Mouse (Mus musculus) neural tube, embryonic 12.5 days (tissue): ENCODE results near the gene Fam228a. TPM values are rescaled to one million over a fixed set of nuclear protein-coding genes. Genes with fewer than 3 reads are reported as not detected.

ENCODE experiments used
- ATAC-seq: fragments of 200-750 bp; cut with Nextera tagmentation; 2 replicates; pipeline ENCODE4 v1.8.0; 2017; ENCODE audit warnings: low read depth, mild to moderate bottlenecking, moderate TSS enrichment, moderate library complexity; ENCODE audit not compliant: low FRiP score
- H3K27ac ChIP-seq: fragments of 300-500 bp; sonication (generic); 2 replicates; pipeline ENCODE4 v1.5.1; 2016
- H3K27me3 ChIP-seq: fragments of 300-500 bp; sonication (generic); replicated peaks from 2 replicates; pipeline ENCODE4 v1.6.1; 2016; ENCODE audit warnings: mild to moderate bottlenecking
- H3K36me3 ChIP-seq: fragments of 300-500 bp; sonication (generic); 2 replicates; pipeline ENCODE4 v1.6.1; 2016; ENCODE audit warnings: mild to moderate bottlenecking
- H3K4me1 ChIP-seq: fragments of 300-500 bp; sonication (generic); 2 replicates; pipeline ENCODE4 v1.6.1; 2016
- H3K4me2 ChIP-seq: fragments of 300-500 bp; sonication (generic); replicated peaks from 2 replicates; pipeline ENCODE4 v1.6.1; 2016; ENCODE audit warnings: mild to moderate bottlenecking
- H3K4me3 ChIP-seq: fragments of 300-500 bp; sonication (generic); 2 replicates; pipeline ENCODE4 v1.5.1; 2016
- H3K9ac ChIP-seq: fragments of 300-500 bp; sonication (generic); 2 replicates; pipeline ENCODE4 v1.6.1; 2016; ENCODE audit warnings: mild to moderate bottlenecking
- H3K9me3 ChIP-seq: fragments of 300-500 bp; sonication (generic); 2 replicates; pipeline ENCODE4 v1.6.1; 2016; ENCODE audit warnings: mild to moderate bottlenecking
- WGBS: fragments of 180-500 bp; shearing (Covaris S2); methylation state at CpG from one replicate; pipeline ENCODE4 v1.1.7; 2016; 5-methylcytosine and 5-hydroxymethylcytosine counted together
- polyA plus RNA-seq: library from polyadenylated mRNA; unstranded; fragments of >200 nt; fragmentation: Nextera tagmentation; extraction: Ambion mirVana; gene quantifications from 2 replicates; pipeline ENCODE4 v1.2.1, GENCODE M21; 2016

Gene Fam228a
- polyA plus RNA-seq, 1 experiment from 2014 or later: 0.43 TPM

DNA sequence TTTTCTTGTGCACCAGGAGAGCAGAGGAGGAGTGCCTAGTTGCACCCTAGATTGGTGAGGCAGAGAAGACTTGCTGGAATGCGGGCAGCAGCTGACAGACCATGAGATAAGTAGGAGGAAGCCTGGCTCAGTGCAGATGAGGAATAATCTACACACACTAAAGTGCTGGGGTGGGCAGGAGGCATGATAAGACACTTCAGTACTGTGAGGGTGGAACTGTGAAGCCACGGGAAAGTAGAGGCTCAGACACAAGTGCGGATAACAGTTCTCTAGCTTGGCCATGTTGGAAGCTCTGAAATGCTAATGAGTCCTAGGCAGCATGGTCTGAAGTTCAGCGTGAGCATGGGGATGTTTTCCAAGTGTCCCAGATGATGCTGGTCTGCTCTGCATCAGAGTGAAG, 58.3 kb downstream of the Fam228a start:
- 78% methylated on average over 4 of the region's 4 CpGs for WGBS

GRCm38 (mm10) chr12:4676336-4676735, 61.9 kb downstream of the Fam228a start:
- H3K9ac ChIP-seq: no peak overlapping the region
- H3K27ac ChIP-seq: no peak overlapping the region
- no peaks in the 10 kb centered on the region for H3K9me3 ChIP-seq
- no peaks in the 10 kb centered on the region for H3K4me1 ChIP-seq
- H3K4me3 ChIP-seq: no peak overlapping the region
- ATAC-seq: no peak
- no peaks in the 10 kb centered on the region for H3K27me3 ChIP-seq
- no peak overlapping the region for H3K4me2 ChIP-seq
- peaks cover 8% of the 10 kb centered on the region for H3K36me3 ChIP-seq
- WGBS: 80% methylated on average over 1 of the region's 1 CpGs

More for the DNA sequence above, 58.3 kb downstream of the Fam228a start:
- no peak overlapping the region for H3K9ac ChIP-seq
- H3K4me2 ChIP-seq: no peak overlapping the region
- H3K9me3 ChIP-seq: no peaks in the 10 kb centered on the region
- H3K27me3 ChIP-seq: no peaks in the 10 kb centered on the region
- H3K27ac ChIP-seq: no peak overlapping the region
- no peaks in the 10 kb centered on the region for H3K36me3 ChIP-seq
- no peak for ATAC-seq
- H3K4me3 ChIP-seq: no peak overlapping the region
- H3K4me1 ChIP-seq: no peaks in the 10 kb centered on the region

DNA sequence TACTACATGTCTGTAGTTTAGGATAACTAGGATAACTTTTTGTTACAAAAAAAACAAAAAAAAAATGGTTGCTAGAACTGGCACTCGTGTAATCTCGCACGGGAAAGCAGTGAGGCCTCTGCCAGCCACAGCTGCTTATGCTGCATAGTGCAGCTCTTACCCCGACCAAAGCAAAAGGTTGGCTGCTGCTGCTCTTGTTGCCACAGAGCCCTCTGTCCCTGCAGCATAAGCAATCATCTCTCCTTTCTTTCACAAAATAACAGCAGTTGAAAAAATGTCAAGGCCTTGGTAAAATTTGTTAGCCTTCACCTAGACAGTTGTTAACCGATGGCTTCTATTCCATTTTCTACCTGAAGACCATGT, 72.6 kb downstream of the Fam228a start:
- Histone ChIP-seq H3K4me1 (no peaks in the 10 kb centered on the region), H3K27me3 (no peaks in the 10 kb centered on the region), H3K4me3 (no peak overlapping the region), H3K27ac (no peak overlapping the region), H3K36me3 (peaks cover 11% of the 10 kb centered on the region), H3K4me2 (no peak overlapping the region), H3K9ac (no peak overlapping the region), H3K9me3 (no peaks in the 10 kb centered on the region)
- ATAC-seq: no peak
- WGBS: 87% methylated on average over 5 of the region's 5 CpGs

DNA sequence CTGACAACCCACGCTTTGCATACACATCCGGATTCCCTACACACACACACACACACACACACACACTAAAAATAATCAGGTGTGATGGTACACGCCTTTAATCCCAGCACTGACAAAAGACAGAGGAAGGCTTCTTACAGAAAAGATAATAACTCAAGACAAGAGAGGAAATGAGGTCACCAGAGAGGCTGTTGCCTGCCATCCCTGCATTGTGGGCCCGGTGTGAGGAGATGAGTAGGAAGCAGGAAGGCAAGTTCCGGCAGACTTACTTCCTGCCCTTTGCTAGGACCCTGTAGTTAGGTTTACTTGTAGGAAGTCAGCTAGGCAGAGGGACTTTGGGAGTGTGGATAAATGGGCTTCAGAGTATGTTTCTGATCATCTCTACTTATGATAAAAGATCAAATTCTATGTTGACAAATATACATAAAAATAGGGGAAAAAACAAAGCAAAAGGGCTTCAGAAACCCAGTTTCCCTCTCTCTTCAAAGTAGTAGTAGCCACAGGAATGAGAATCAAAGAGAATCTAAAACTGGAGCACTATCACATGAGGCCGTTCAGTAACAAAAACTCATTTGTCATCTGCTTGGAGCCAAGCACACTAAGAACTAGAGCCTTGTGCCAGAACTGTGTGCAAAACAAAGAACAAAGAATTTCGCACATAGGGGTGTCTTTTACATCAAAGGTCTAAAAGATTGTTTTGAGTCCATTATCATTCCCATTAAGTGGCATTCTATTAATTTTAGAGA, 73.1 kb downstream of the Fam228a start:
- Histone ChIP-seq H3K4me1 (no peaks in the 10 kb centered on the region), H3K27me3 (no peaks in the 10 kb centered on the region), H3K9me3 (no peaks in the 10 kb centered on the region), H3K36me3 (peaks cover 11% of the 10 kb centered on the region), H3K9ac (no peak overlapping the region), H3K4me2 (no peak overlapping the region), H3K27ac (no peak overlapping the region), H3K4me3 (no peak overlapping the region)
- no peak for ATAC-seq
- 85% methylated on average over 7 of the region's 7 CpGs for WGBS

Other genes with a start within 250 kb of the Fam228a start
- 17.6 and 22.7 TPM in 2 replicates for gene Itsn2, start 145.8 kb downstream of the Fam228a start, polyA plus RNA-seq
- gene Gm3625, start 145.5 kb downstream of the Fam228a start, polyA plus RNA-seq: not detected in 2 replicates
- 6.3 and 6.7 TPM in 2 replicates for gene Pfn4, start 30.6 kb upstream of the Fam228a start, polyA plus RNA-seq
- gene Fam228b, start 30.8 kb upstream of the Fam228a start, polyA plus RNA-seq: 3.1 and 3.3 TPM in 2 replicates
- 305 and 338 TPM in 2 replicates for gene Sf3b6, start 79.1 kb upstream of the Fam228a start, polyA plus RNA-seq
- gene Fkbp1b, start 103.2 kb upstream of the Fam228a start, polyA plus RNA-seq: 39.2 and 56.7 TPM in 2 replicates
- gene Wdcp, start 104.9 kb upstream of the Fam228a start, polyA plus RNA-seq: 17.0 and 21.2 TPM in 2 replicates
- 3.5 and 4.5 TPM in 2 replicates for gene Mfsd2b, start 135.9 kb upstream of the Fam228a start, polyA plus RNA-seq
- gene Ubxn2a, start 169.3 kb upstream of the Fam228a start, polyA plus RNA-seq: 33.5 and 35.4 TPM in 2 replicates
- 23.6 and 25.9 TPM in 2 replicates for gene Atad2b, start 178.9 kb upstream of the Fam228a start, polyA plus RNA-seq